Mouse (Mus musculus) olfactory bulb, adult 2 months (tissue): ENCODE data around the gene Txndc11.

Experiments used
- CTCF ChIP-seq: fragments of 200-500 bp; IDR thresholded peaks from 2 replicates; pipeline ENCODE4 v1.5.1; 2012; ENCODE audit warnings: low read depth, mild to moderate bottlenecking, low read length, moderate library complexity; ENCODE audit not compliant: insufficient read depth
- POLR2A ChIP-seq: fragments of 200-500 bp; IDR thresholded peaks from 2 replicates; pipeline ENCODE4 v1.6.1; 2012; ENCODE audit warnings: mild to moderate bottlenecking, low read depth, low read length, moderate library complexity; ENCODE audit not compliant: insufficient read depth

DNA sequence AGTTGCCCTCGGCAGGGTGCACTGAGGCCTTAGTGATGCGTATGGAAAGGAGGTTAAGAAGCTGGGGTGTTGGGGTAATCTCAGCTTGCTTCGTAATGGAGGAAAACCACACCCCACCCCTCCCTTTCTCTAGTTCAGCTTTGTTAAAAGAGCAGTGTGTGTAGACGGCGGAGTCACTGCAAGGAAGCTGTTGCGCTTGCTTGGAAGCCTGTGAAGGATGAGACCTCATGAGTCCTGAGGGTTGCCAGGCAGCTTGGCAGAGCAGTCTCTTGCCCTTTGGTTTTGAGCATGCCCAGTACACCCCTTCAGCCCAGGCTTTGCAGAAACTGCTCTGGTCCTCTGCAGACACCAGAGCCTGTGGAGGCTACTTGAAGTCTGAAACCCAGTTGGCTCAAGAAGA, 61.4 kb downstream of the Txndc11 start:
- no peak for TF ChIP-seq CTCF
- TF ChIP-seq POLR2A = no peak
